In genomic region chr17:17896039-17896438, GRCm38 (mm10) we compare ENCODE assay signal across 10 mouse cellular contexts. TPM values are rescaled to one million over a fixed set of nuclear protein-coding genes. Genes with fewer than 3 reads are reported as not detected.
DNase-seq lines count a peak whose midpoint lies in the region; ATAC-seq and TF ChIP-seq lines count a peak whose summit lies in the region.
"Had no signal": no experiment of that assay in that cellular context is flagged by ENCODE, and none has a peak within 500 bp of the region (broad histone marks: within the 10 kb centered on the region; RNA-seq: fewer than 3 reads in every experiment).

No protein-coding gene starts in this region.

- ATAC-seq in hindbrain, postnatal 0 days = peak; percentile 35; the same call in 1 of the 2 replicates
- ATAC-seq in midbrain, embryonic 15.5 days (replicated peaks) = peak; percentile 63; the same call in 1 of the 2 replicates

- no peaks in the 10 kb centered on the region for H3K9me3 ChIP-seq in hindbrain, postnatal 0 days (ENCODE audit: low read length)
- H3K9me3 ChIP-seq in hindbrain, embryonic 10.5 days = no peaks in the 10 kb centered on the region
- H3K9me3 ChIP-seq in midbrain, embryonic 15.5 days = no peaks in the 10 kb centered on the region
- H3K9me3 ChIP-seq: embryonic facial prominence, embryonic 15.5 days had no signal

- no peaks in the 10 kb centered on the region for H3K4me1 ChIP-seq in hindbrain, postnatal 0 days (ENCODE audit: insufficient read depth, low read length)
- no peaks in the 10 kb centered on the region for H3K4me1 ChIP-seq in hindbrain, embryonic 10.5 days (replicated peaks)
- H3K4me1 ChIP-seq in midbrain, embryonic 15.5 days = no peaks in the 10 kb centered on the region
- H3K4me1 ChIP-seq: embryonic facial prominence, embryonic 15.5 days had no signal

- no peaks in the 10 kb centered on the region for H3K27me3 ChIP-seq in hindbrain, postnatal 0 days (ENCODE audit: insufficient read depth, low read length)
- H3K27me3 ChIP-seq in hindbrain, embryonic 10.5 days (ENCODE audit: insufficient read depth, poor library complexity, severe bottlenecking) = no peaks in the 10 kb centered on the region
- H3K27me3 ChIP-seq in midbrain, embryonic 15.5 days (replicated peaks) = no peaks in the 10 kb centered on the region
- H3K27me3 ChIP-seq: embryonic facial prominence, embryonic 15.5 days had no signal

- no peak overlapping the region for H3K4me2 ChIP-seq in hindbrain, postnatal 0 days (ENCODE audit: low read depth, low read length)
- H3K4me2 ChIP-seq in midbrain, embryonic 15.5 days = no peak overlapping the region
- H3K4me2 ChIP-seq: embryonic facial prominence, embryonic 15.5 days had no signal

- peak; percentile 81 for TF ChIP-seq CTCF in hindbrain, postnatal 0 days (IDR thresholded peaks at IDR 0.05; ENCODE audit: low read depth)

- no peak overlapping the region for H3K4me3 ChIP-seq in hindbrain, postnatal 0 days (ENCODE audit: low read length)
- no peak overlapping the region for H3K4me3 ChIP-seq in hindbrain, embryonic 10.5 days
- H3K4me3 ChIP-seq in midbrain, embryonic 15.5 days = no peak overlapping the region
- H3K4me3 ChIP-seq: embryonic facial prominence, embryonic 15.5 days had no signal

- H3K36me3 ChIP-seq in hindbrain, postnatal 0 days (ENCODE audit: insufficient read depth, low read length) = no peaks in the 10 kb centered on the region
- H3K36me3 ChIP-seq in hindbrain, embryonic 10.5 days = no peaks in the 10 kb centered on the region
- no peaks in the 10 kb centered on the region for H3K36me3 ChIP-seq in midbrain, embryonic 15.5 days (replicated peaks)
- H3K36me3 ChIP-seq: embryonic facial prominence, embryonic 15.5 days had no signal

- no peak overlapping the region for H3K9ac ChIP-seq in hindbrain, postnatal 0 days (replicated peaks; ENCODE audit: low read length)
- H3K9ac ChIP-seq in midbrain, embryonic 15.5 days = no peak overlapping the region
- H3K9ac ChIP-seq: embryonic facial prominence, embryonic 15.5 days had no signal

- no peak overlapping the region for H3K27ac ChIP-seq in hindbrain, postnatal 0 days
- H3K27ac ChIP-seq in hindbrain, embryonic 10.5 days = no peak overlapping the region
- H3K27ac ChIP-seq in midbrain, embryonic 15.5 days = no peak overlapping the region
- H3K27ac ChIP-seq: embryonic facial prominence, embryonic 15.5 days had no signal

- DNase-seq in hindbrain, postnatal 0 days (ENCODE audit: low spot score) = peak; percentile 89
- DNase-seq in hindbrain, embryonic 10.5 days (ENCODE audit: low spot score) = no peak
- peak; percentile 27 for DNase-seq in urinary bladder, postnatal 25 days (ENCODE audit: low spot score)
- DNase-seq in urinary bladder, postnatal 4 days (ENCODE audit: low spot score in 2 of 2) = no peak
- peak; percentile 6 for DNase-seq in cerebellum, adult 11-12 months
- DNase-seq in induced T-regulatory cell, adult 2 months (ENCODE audit: low read depth) = peak; percentile 78
- DNase-seq in frontal cortex, postnatal 25 days (ENCODE audit: low spot score in 2 of 2) = no peak

- under 1% methylated on average over 4 of the region's 4 CpGs for WGBS in hindbrain, postnatal 0 days
- 5% methylated on average over 4 of the region's 4 CpGs for WGBS in hindbrain, embryonic 10.5 days
- 1% methylated on average over 4 of the region's 4 CpGs for WGBS in midbrain, embryonic 15.5 days

RNA-seq across cellular contexts. Expression of gene Fpr3, which starts 8.4 kb away (rescaled TPM):
- total RNA-seq in hindbrain, postnatal 0 days (2014; rRNA removed) = not detected in 2 replicates
- not detected in 2 replicates for polyA plus RNA-seq in hindbrain, postnatal 0 days (2015; fragmentation: Nextera tagmentation; extraction: Ambion mirVana)
- polyA plus RNA-seq in hindbrain, embryonic 10.5 days (2016; fragmentation: Nextera tagmentation; extraction: Ambion mirVana) = not detected in 2 replicates
- polyA plus RNA-seq in midbrain, embryonic 15.5 days (2015; fragmentation: Nextera tagmentation; extraction: Ambion mirVana) = not detected in 2 replicates
- polyA plus RNA-seq: embryonic facial prominence, embryonic 15.5 days; lung, embryonic 16.5 days had no signal

RNA-seq across cellular contexts. Expression of gene Fpr2, which starts 8.4 kb away (rescaled TPM):
- 1.5 TPM in 1 of 2 replicates, not detected in the other for total RNA-seq in hindbrain, postnatal 0 days (2014; rRNA removed)
- polyA plus RNA-seq in hindbrain, postnatal 0 days (2015; fragmentation: Nextera tagmentation; extraction: Ambion mirVana) = 0.32 and 0.41 TPM in 2 replicates
- polyA plus RNA-seq in hindbrain, embryonic 10.5 days (2016; fragmentation: Nextera tagmentation; extraction: Ambion mirVana) = not detected in 2 replicates
- polyA plus RNA-seq in midbrain, embryonic 15.5 days (2015; fragmentation: Nextera tagmentation; extraction: Ambion mirVana) = not detected in 2 replicates

RNA-seq across cellular contexts. Expression of gene Fpr1, which starts 12.3 kb away (rescaled TPM):
- not detected in 2 replicates for total RNA-seq in hindbrain, postnatal 0 days (2014; rRNA removed)
- polyA plus RNA-seq in hindbrain, postnatal 0 days (2015; fragmentation: Nextera tagmentation; extraction: Ambion mirVana) = not detected in 2 replicates
- not detected in 2 replicates for polyA plus RNA-seq in hindbrain, embryonic 10.5 days (2016; fragmentation: Nextera tagmentation; extraction: Ambion mirVana)
- 0.22 and 0.25 TPM in 2 replicates for polyA plus RNA-seq in midbrain, embryonic 15.5 days (2015; fragmentation: Nextera tagmentation; extraction: Ambion mirVana)

RNA-seq across cellular contexts. Expression of gene Has1, which starts 41.0 kb away (rescaled TPM):
- 0.07 and 1.4 TPM in 2 replicates for total RNA-seq in hindbrain, postnatal 0 days (2014; rRNA removed)
- 1.1 and 1.2 TPM in 2 replicates for polyA plus RNA-seq in hindbrain, postnatal 0 days (2015; fragmentation: Nextera tagmentation; extraction: Ambion mirVana)
- polyA plus RNA-seq in hindbrain, embryonic 10.5 days (2016; fragmentation: Nextera tagmentation; extraction: Ambion mirVana) = 0.63 and 1.2 TPM in 2 replicates
- polyA plus RNA-seq in midbrain, embryonic 15.5 days (2015; fragmentation: Nextera tagmentation; extraction: Ambion mirVana) = 1.2 and 1.6 TPM in 2 replicates

Comparison
In these comparisons a context has a peak if more than half of its experiments do, and no peak if none do; other contexts are left out.
1. DNase-seq: peak in hindbrain, postnatal 0 days (single experiment), urinary bladder, postnatal 25 days (single experiment), cerebellum, adult 11-12 months (single experiment) and induced T-regulatory cell, adult 2 months (single experiment); none in hindbrain, embryonic 10.5 days (single experiment), urinary bladder, postnatal 4 days (0 of 2) and frontal cortex, postnatal 25 days (0 of 2).